Mouse (Mus musculus) heart, adult 2 months (tissue): ENCODE results near the gene Cuedc2. TPM values are rescaled to one million over a fixed set of nuclear protein-coding genes. Genes with fewer than 3 reads are reported as not detected.
A peak's percentile ranks its signal among the peaks of the same experiment; 100 is the strongest.

Experiments
- DNase-seq, 2 experiments: peaks; one replicate each; pipeline ENCODE4 v3.0.0; 2021
- H3K27ac ChIP-seq: fragments of 200-600 bp; 2 replicates; pipeline ENCODE4 v1.8.1; 2022
- H3K27me3 ChIP-seq: fragments of 200-500 bp; 2 replicates; pipeline ENCODE4 v1.6.1; 2012; ENCODE audit warnings: mild to moderate bottlenecking, low read length, inconsistent platforms, mixed read lengths; ENCODE audit not compliant: control insufficient read depth, insufficient read depth
- H3K36me3 ChIP-seq: fragments of 200-500 bp; 2 replicates; pipeline ENCODE4 v1.6.1; 2012; ENCODE audit warnings: low read length, inconsistent platforms; ENCODE audit not compliant: control insufficient read depth, insufficient read depth
- H3K4me1 ChIP-seq: fragments of 200-500 bp; 2 replicates; pipeline ENCODE4 v1.6.1; 2011; ENCODE audit warnings: low read length; ENCODE audit not compliant: control insufficient read depth, insufficient read depth
- H3K4me3 ChIP-seq: fragments of 200-600 bp; 2 replicates; pipeline ENCODE4 v1.8.1; 2022
- H3K79me2 ChIP-seq: fragments of 200-500 bp; replicated peaks from 2 replicates; pipeline ENCODE4 v1.6.1; 2012; ENCODE audit warnings: mild to moderate bottlenecking, inconsistent platforms, low read length, moderate library complexity, mixed read lengths; ENCODE audit not compliant: control insufficient read depth, insufficient read depth
- H3K9ac ChIP-seq: fragments of 200-500 bp; 2 replicates; pipeline ENCODE4 v1.6.1; 2012; ENCODE audit warnings: low read depth, mild to moderate bottlenecking, control low read depth, inconsistent platforms, low read length, mixed read lengths
- CTCF ChIP-seq: fragments of 200-600 bp; IDR thresholded peaks from 2 replicates; pipeline ENCODE4 v1.8.1; 2022; ENCODE audit warnings: antibody characterized with exemption, mild to moderate bottlenecking, moderate library complexity
- EP300 ChIP-seq: fragments of 200-500 bp; IDR thresholded peaks from 2 replicates; pipeline ENCODE4 v1.6.1; 2011; ENCODE audit warnings: low read depth, low read length, control low read depth; ENCODE audit not compliant: insufficient read depth
- POLR2A ChIP-seq: fragments of 200-500 bp; IDR thresholded peaks from 2 replicates; pipeline ENCODE4 v1.6.1; 2011; ENCODE audit warnings: mild to moderate bottlenecking, low read depth, low read length, control low read depth; ENCODE audit not compliant: insufficient read depth
- WGBS: fragments of 180-500 bp; shearing (Covaris S2); methylation state at CpG from one replicate; pipeline ENCODE4 v1.1.7; 2018; 5-methylcytosine and 5-hydroxymethylcytosine counted together
- intact Hi-C: fragments of 180-260 bp; cut with DNase I; formaldehyde crosslinking; loops from one replicate; pipeline ENCODE4 v1.15.1; 2025
- long read RNA-seq: library from polyadenylated mRNA; stranded (forward); transcript quantifications from one replicate; pipeline ENCODE4 v2.0.0, GENCODE M21; 2021
- polyA plus RNA-seq: library from polyadenylated mRNA; depleted of rRNA; stranded (reverse); fragments of >200 nt; gene quantifications from 2 replicates; pipeline ENCODE4 v1.2.3, GENCODE M21; 2012; rRNA removed
- total RNA-seq, 2 experiments: library from RNA; stranded (reverse); gene quantifications; 2 replicates each; pipeline ENCODE4 v1.2.3; 2021

Cuedc2 gene
- 10 to 100 TPM; 79.8 to 91.3 TPM for total RNA-seq
- 58.7 and 73.5 TPM in 2 replicates for polyA plus RNA-seq
- long read RNA-seq, transcript Cuedc2-203 (9 exons, 1,790 nt) = minor isoform, 7 of 76 reads
- long read RNA-seq, transcript Cuedc2-211 (9 exons, 999 nt) = minor isoform, 9 of 76 reads
- long read RNA-seq, transcript Cuedc2-201 (9 exons, 1,833 nt) = major isoform, 24 of 76 reads
- long read RNA-seq, partial matches to known transcripts = 1 of 76 reads
- long read RNA-seq, other reads (novel, unspliced or antisense) = 30 of 76 reads

DNA sequence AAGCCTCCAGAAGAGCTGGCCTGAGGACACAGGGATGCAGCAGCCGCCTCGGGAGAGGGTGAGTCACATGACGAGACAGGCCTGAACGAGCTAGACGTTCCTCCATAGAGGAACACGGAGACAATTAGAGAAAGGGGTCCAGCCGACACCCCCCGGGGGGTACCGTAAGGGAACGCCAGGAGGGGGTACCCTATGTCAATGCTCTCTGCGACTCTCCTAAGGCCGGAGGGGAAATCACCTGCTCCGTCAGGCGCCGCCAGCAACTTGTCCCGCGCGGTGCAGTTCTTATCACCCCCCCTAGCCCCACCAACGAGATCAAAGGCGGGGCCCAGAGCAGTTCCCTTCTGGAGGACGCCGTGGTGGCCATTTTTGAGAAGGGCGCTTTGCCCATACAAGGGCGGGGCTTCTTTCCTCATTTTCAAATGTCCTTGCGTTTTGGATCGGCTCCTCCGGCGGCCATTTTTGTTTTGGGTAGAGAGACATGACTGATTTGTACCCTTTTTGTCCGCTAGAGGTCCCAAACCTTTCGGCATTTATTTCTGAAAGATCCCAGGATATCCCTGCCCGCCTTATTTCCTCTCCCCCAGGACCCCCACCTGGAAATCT, at the start of gene Cuedc2:
Cuedc2 (minus strand) TSS at position 372 of the 606 bp plus-strand sequence.
- Histone ChIP-seq H3K4me1 (peaks cover 7% of the 10 kb centered on the region), H3K36me3 (no peaks in the 10 kb centered on the region), H3K27me3 (no peaks in the 10 kb centered on the region), H3K9ac (peak within 1 kb of the TSS; percentile 84), H3K79me2 (no peaks in the 10 kb centered on the region; the same call in 1 of the 2 replicates), H3K4me3 (peak within 1 kb of the TSS; percentile 57), H3K27ac (peak within 1 kb of the TSS; percentile 84)
- TF ChIP-seq EP300 = peak; percentile 64; the same call in 1 of the 2 replicates
- TF ChIP-seq CTCF = peak; percentile 87
- TF ChIP-seq POLR2A = peak; percentile 63
- under 1% methylated on average over 31 of the region's 31 CpGs for WGBS
- intact Hi-C loops = loop anchor here (1.0 to 2.0 kb wide), 4 partner anchors 10 to 104 kb away; partner anchors contain the start of genes Fbxl15 and Sufu
- DNase-seq = peak; percentile 97 to 99

- no peak overlapping the region for H3K9ac ChIP-seq
- H3K36me3 ChIP-seq = no peaks in the 10 kb centered on the region
- no peak for DNase-seq
- no peak for TF ChIP-seq CTCF
- TF ChIP-seq EP300 = no peak
- no peak for TF ChIP-seq POLR2A
- no peak overlapping the region for H3K4me3 ChIP-seq
- no peaks in the 10 kb centered on the region for H3K4me1 ChIP-seq
- WGBS = 91% methylated on average over 9 of the region's 9 CpGs
- intact Hi-C loops = no loop called here
- H3K27me3 ChIP-seq = no peaks in the 10 kb centered on the region
- no peaks in the 10 kb centered on the region for H3K79me2 ChIP-seq
- no peak overlapping the region for H3K27ac ChIP-seq
Measured at GRCm38 (mm10) chr19:46382275-46382674, 43.8 kb upstream of the Cuedc2 start.

- WGBS = 60% methylated on average over 4 of the region's 4 CpGs
- intact Hi-C loops = no loop called here
Measured at GRCm38 (mm10) chr19:46375891-46376290, 37.4 kb upstream of the Cuedc2 start.

DNA sequence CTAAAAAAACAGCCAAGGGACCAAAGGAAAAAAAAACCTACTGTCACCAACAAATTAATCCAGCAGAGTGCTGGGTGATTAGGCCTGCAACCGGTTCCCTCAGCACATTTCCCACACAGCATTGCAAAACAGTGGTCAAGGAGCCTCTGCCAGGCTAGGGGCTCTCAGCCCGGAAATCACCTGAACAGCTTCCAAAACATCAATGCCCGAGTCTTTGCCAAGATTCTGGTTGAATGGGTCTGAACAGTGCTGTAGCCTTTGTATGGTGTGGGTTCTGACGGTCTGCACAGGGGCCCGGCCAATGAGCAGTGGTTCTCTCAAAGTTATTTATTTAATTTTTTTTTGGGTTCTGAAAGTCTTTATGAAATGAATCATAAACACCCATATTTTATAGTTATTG, 37.0 kb upstream of the Cuedc2 start:
- 27% methylated on average over 5 of the region's 5 CpGs for WGBS
- Histone ChIP-seq H3K79me2 (no peaks in the 10 kb centered on the region), H3K27ac (no peak overlapping the region), H3K27me3 (no peaks in the 10 kb centered on the region), H3K9ac (no peak overlapping the region), H3K4me1 (no peaks in the 10 kb centered on the region), H3K36me3 (no peaks in the 10 kb centered on the region), H3K4me3 (no peak overlapping the region)
- no peak for TF ChIP-seq POLR2A
- no peak for TF ChIP-seq EP300
- TF ChIP-seq CTCF = no peak
- intact Hi-C loops = no loop called here
- no peak for DNase-seq

More at GRCm38 (mm10) chr19:46375891-46376290, 37.4 kb upstream of the Cuedc2 start:
- H3K79me2 ChIP-seq = no peaks in the 10 kb centered on the region
- no peak for TF ChIP-seq CTCF
- no peak for TF ChIP-seq EP300
- TF ChIP-seq POLR2A = no peak
- H3K36me3 ChIP-seq = no peaks in the 10 kb centered on the region
- no peaks in the 10 kb centered on the region for H3K27me3 ChIP-seq
- DNase-seq = no peak
- no peak overlapping the region for H3K4me3 ChIP-seq
- H3K4me1 ChIP-seq = no peaks in the 10 kb centered on the region
- no peak overlapping the region for H3K9ac ChIP-seq
- no peak overlapping the region for H3K27ac ChIP-seq

DNA sequence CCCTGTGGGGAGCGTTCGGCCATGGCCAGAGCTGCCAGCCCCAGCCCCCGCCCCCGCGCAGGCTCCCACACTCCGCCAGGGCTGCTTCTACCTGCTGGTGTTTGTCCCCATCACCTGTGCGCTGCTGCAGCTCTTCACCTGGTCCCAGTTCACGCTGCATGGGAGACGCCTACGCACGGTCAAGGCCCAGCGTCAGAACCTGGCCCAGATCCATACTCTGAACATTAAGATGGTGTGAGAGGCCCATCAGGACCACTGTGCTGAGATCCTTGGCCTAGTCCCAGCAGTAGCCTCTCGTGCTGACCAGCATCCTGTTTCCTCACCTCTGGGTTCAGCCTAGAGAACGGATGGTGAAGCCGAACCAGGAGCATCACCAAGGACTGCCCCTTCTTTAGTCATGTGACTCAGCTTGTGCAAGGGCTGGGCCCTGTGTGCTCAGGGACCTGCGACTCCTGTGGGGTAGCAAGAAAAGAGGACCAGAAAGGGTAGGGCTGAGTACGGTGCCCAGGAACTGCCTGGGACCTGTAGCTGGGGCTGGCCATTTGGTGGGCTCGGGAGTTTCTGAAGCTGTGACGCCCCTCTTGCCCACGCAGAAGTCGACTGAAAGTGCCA, 36.1 kb upstream of the Cuedc2 start:
- no peaks in the 10 kb centered on the region for H3K27me3 ChIP-seq
- WGBS = 58% methylated on average over 21 of the region's 21 CpGs
- H3K36me3 ChIP-seq = no peaks in the 10 kb centered on the region
- intact Hi-C loops = no loop called here
- no peak for DNase-seq
- H3K27ac ChIP-seq = no peak overlapping the region
- TF ChIP-seq CTCF = no peak
- TF ChIP-seq POLR2A = no peak
- no peak for TF ChIP-seq EP300
- H3K9ac ChIP-seq = no peak overlapping the region
- H3K4me3 ChIP-seq = no peak overlapping the region
- no peaks in the 10 kb centered on the region for H3K4me1 ChIP-seq
- no peaks in the 10 kb centered on the region for H3K79me2 ChIP-seq

DNA sequence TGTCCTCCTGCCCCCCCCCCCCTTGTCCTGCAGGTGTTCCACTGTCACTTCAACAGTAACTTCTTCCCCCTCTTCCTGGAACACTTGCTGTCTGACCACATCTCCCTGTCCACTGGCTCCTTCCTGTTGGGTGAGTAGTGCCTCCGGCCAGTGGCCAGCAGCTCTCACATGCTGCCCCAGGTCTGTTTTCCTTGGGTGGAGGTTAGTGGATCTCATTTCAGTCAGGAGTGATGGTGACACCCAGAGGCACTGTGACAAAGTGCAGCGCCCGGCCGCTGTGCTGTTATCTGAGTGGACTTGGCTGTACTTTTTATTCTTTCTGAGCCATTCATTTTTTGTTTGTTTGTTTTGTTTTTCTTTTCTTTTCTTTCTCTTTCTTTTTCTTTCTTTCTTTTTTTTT, 30.7 kb upstream of the Cuedc2 start:
- TF ChIP-seq CTCF (peak; percentile 88), EP300 (peak; percentile 64; the same call in 1 of the 2 replicates), POLR2A (no peak)

More for the DNA sequence above, 30.7 kb upstream of the Cuedc2 start:
- Histone ChIP-seq H3K4me1 (peaks cover 2% of the 10 kb centered on the region; the same call in 1 of the 2 replicates), H3K9ac (no peak overlapping the region), H3K36me3 (no peaks in the 10 kb centered on the region), H3K27me3 (no peaks in the 10 kb centered on the region), H3K4me3 (no peak overlapping the region), H3K79me2 (no peaks in the 10 kb centered on the region), H3K27ac (no peak overlapping the region)
- WGBS = 5% methylated on average over 4 of the region's 4 CpGs
- peak; percentile 72 to 74 for DNase-seq
- intact Hi-C loops = loop anchor here (1.0 to 2.0 kb wide), 2 partner anchors 31 to 64 kb away; partner anchors contain the start of genes Cuedc2 and Nfkb2
